Mouse (Mus musculus) forelimb bud, embryonic 11.5 days (tissue): ENCODE data around the gene Ergic2.
A peak's percentile ranks its signal among the peaks of the same experiment; 100 is the strongest.
"Not testable (repeated sequence)": the region's sequence is repeated elsewhere in the genome, so short reads cannot be mapped to it uniquely, and the experiment has no call there.

Source experiments
- DNase-seq: peaks from one replicate; pipeline ENCODE4 v3.0.0-alpha.2; 2012; ENCODE audit warnings: low read depth, low spot score

Ergic2 gene

DNA sequence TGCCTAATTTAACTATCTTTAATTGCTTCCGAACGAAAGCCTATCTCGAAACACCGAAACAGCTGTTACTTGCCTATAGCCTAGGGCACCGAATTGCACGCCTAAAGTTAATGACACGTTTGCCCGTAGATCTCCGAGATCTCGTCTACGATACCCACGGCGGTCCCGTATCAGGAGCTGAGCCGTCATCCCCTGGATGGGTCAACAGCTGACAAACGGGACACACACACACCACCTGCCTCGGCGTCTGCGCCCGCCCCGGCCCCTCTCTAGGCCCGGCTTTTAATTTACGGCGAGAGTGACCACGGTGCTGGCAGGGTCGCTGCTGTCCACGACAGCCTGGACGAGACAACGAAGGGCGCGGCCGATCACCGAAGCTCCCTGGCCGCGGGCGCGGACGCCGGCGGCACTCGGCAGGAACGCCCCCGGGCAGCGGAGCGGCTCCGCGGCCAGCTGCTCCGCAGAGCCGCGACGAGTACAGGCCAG lies 740 bp downstream of the Ergic2 start:
- no peak for DNase-seq

DNA sequence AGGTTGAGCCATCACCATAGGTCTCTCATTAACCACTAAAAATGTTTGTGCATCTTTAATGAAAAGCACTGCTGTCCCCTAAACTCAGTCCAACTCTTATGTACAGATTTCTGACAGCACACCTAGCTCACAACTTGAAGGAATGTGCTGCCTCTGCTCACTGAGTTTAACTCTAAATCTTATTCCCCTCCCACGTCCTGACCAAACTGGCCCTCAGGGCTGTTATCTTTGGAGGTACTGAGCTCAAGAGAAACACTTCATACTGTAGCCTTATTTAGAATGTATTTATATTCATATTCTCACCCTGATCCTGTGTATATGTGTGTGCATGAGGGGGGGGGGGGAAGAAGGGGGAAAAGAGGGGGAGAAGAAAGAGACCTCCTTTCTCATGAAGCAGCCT lies 4.7 kb downstream of the Ergic2 start:
- DNase-seq, result no peak

DNA sequence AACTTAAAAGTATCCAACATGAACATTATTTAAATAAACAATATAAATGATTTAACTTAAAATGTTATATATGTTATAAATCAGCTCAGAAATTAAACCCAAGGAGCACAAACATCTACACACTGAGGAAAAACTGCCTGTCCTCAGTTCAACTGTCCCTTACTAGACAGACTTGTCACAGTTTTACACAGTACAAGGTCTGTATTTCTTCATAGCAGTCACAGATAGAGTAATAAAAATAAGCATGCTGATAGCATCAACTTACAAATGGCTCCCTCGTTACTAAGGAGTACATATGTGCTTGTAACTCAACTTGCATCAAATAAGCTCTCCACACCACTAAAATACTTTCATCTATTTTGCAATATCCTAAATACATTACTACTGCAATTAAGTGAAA lies 7.0 kb downstream of the Ergic2 start:
- DNase-seq, result no peak

DNA sequence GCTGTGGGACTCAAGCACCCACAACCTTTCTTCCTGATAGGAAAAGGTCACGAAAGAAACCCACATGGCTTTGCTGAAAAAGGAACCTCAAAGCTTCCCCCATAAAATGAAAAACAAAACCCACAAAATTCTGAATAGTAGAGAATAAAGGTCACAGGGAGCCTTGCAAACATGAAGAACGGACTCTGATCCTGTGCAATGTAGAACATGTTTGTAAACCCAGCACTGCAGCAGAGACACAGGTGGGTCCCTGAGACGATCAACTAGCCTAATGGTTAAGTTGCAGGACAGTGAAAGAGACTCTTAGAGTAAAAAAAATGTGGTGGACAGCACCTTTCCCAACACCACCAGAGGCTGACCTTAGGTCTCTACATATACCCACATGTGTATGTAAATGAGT lies 12.4 kb downstream of the Ergic2 start:
- no peak for DNase-seq

DNA sequence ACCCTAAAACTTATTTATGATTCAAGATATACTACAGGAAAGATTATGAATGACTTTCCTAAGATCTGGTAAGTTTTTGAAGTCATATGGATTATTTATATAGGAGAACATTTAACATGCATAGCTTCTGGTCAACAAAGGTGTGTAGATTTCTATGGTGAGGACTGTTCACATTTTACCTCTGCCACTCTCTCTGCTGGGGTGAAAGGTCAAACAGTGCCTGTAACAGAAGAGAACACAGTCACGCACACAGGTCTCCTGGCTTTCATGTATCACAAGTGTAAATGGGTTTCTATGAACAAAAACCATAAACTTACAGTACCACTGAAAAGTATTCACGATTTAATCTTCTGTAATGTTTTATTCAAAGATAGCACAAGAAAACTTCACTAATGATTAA lies 13.0 kb downstream of the Ergic2 start:
- DNase-seq, result no peak

DNA sequence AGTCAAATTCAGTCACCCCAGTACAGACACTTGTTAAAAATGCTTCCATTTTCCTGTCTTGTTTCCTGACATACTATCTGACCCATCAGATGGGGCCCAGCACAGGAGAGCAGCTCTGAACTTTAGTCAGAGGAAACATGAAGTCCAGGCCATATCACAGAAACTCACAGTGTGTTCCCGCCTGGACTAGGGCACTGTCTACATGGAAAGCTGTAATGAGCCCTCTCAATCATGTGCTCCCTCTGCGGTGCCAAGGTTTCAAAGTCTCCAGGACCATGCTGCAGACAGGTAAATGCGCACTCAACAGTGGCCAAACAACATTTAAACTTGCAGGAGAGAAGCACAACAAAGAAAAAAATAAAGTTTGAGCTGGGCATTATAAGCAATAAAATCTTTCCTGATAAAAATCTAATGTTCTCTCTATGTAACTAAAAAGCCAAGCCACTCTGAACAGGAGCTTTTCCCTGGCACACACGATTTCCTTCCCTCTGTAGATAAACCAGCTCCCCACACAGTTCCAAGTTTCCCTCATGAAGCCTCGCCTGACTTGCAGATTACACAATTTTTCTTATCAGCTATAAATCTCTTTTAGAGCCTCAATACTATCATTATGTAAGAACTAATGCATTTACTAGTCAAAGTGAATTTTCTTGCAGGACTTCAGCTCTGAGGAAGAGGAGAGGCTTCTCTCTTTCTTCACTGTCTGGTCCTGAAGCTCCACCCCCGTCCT lies 18.0 kb downstream of the Ergic2 start:
- no peak for DNase-seq

DNA sequence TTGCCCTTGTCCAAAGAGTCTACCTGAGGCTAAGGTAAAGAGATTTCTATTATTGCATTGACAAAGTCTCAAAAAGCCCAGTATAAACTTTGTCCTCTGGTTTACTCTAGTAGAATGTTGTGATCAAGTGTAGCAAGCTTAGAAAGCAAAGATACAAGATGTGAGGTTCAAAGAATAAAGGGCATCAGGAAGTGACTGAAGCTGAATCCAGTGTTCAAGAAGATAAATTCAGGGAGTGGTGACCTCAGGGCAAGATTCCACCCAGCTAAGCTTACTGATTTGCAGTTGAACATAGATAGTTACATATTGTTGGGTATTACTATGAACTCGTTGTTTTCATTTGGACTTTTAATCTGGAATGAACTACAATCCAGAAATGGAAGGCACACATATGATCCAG lies 26.5 kb downstream of the Ergic2 start:
- DNase-seq, result no peak

DNA sequence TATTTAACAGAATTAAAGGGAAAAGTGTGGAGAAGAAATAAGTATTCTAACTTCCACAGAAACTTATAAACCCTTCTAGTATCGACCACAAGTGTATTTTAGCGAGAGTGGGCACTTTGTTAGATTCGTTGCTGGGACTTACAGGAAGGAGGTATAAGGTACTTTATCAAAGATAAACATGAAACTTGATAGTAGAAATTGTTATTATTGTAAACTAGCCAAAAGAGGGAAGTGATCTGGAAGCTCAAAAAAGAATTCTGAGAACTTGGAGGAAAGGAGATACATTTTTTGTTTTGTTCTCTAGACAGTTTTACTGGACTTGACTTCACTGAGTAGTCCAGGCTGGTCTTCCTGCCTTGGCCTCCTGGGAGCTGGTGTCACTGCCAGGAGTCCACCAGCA lies 39.3 kb downstream of the Ergic2 start:
- DNase-seq, result no peak

DNA sequence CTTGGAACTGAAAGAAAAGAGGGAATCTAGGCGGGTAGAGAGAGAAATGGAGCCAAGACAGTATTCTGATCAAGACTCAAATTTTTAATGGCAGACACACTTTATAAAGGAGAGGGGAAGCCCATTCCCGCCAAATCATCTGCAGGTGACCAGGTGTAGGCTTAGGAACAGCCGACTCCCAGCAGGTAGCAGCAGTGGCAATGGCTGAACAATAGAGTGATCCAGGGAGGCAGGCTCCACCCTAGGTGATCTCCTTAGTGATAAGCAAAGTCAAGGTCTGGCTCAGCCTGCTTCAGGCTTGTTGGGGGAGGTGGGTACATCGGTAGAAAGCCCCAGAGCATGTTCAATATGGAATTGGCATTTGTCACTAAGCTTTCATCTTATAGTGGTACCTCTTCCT lies 59.9 kb downstream of the Ergic2 start:
- not testable (repeated sequence) for DNase-seq

DNA sequence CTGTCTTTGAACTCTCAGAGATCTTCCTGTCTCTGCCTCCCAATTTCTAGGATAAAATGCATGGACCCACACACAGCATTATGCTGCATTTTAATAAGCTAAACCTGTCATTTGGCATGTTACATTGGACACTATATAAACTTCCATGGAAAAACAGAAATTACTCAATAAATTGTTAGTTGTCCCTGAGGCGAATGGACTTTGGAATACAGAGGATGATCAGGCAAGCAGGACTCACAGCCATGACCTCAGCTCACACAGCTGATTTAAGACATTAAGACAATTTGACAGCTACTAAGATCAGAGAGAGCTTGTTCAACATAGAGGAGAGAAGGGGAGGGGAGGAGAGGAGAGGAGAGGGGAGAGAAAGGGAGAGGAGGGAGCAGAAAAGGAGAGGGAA lies 69.8 kb downstream of the Ergic2 start:
- no peak for DNase-seq

DNA sequence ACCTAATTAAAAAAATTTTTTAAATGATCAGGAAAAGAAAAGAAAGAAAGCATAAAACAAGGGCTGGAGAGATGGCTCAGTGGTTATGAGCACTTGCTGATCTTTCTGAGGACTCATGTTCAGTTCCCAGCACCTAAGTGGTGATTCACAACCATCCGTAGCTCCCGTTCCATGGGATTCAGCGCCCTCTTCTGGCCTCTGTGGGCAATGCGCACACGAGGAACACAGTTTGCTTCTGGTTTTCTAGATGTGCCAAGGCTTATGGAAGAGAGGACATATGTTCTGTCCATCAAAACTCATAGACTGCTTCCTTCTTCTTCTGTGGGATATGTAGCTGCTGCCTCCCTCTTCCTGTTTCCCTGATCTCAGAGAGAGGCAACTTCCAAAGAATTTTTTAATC lies 70.3 kb downstream of the Ergic2 start:
- no peak for DNase-seq

DNA sequence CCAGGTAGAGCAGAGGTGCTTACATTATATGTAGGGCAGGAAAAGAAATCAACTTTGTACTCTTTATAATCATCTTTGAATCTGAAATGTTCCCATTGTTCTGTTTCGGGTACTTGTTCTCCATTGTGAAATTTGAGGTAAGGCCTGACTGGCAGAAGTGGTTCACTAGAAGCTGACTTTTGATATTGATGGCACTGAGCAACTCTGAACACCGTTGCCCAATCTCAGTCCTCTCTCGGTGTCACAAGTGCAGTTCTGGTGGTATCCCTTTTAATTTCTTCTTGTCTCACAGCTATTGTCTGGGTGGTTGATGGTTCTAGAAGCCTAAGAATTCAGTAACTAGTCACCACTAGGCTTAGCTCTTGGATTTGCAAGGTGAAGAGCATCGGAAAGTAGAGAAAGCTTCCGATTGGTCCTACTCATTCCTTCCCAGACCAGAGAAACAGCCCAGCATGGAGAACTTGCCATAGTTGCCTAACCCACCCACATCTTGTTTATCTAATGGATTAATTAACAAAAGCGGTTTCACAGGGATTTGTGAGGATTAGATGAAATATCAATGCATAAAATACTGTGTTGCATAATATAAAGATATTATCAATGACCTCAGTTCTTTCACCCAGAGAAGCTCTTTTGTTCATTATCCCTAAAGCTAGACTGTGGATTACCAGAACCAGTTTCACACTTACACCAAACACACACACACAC lies 72.7 kb downstream of the Ergic2 start:
- no peak for DNase-seq

DNA sequence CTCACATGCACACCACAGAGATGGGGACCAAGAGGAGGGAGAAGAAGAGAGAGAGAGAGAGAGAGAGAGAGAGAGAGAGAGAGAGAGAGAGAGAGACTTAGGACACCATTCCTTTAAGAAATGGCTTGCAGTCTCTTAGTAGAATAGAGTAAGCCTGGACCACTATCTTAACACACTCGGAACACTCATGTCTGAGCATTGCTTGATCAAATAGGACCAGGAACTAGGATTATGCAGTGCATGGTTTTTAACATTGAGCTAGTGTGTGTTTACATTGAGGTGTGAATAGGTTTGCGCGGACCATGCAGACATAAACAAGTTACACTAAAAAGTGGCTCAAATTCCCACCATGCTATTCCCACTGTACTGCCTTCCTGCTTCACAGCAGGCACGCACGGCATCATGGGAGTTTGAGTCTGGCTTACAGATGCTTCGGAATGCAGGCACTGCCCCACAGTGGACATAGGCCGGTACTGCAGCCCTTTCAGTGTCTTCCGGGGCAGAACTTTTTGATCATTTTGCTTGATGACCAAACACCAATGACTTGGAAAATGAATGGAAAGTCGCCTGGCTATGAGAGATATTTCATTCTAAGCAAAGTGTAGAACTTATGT lies 76.3 kb downstream of the Ergic2 start:
- peak; percentile 80 for DNase-seq

DNA sequence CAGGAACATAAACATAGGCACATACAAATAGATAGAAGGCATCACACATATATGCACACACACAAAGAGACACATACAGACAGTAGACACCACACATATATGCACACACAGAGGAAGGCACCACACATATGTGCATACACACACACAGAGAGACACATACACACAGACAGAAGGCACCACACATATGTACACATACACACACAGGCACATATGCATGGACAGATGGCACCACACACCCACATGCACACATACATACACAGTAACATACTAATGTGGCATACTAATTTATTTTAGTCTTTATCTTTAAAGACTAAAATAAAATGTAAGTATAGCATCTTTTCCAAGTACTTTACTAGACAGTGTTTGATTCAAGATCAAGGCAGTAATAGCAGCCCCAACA lies 78.6 kb downstream of the Ergic2 start:
- no peak for DNase-seq

DNA sequence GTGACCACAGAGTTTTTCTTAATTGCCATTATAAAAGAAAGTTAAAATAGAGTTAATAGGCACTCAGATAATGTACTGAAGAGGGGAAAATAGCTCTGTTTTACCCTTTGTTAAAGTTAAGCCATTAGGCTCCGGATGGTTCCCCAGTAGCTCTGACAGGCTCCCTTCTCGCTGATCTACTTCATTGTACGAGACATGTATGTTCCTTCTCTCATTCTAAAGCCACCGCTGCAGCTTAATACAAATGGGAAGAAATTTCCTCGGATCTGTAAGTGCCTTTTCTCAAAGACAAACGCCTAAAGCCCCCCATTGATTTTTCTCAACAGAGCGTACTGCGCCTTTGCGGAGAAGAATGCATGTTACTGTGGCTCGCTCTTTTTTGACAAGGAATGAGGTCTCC lies 79.9 kb downstream of the Ergic2 start:
- no peak for DNase-seq
